Mouse (Mus musculus) liver, embryonic 15.5 days (tissue): ENCODE results near the gene Chit1. TPM values are rescaled to one million over a fixed set of nuclear protein-coding genes. Genes with fewer than 3 reads are reported as not detected.

ENCODE experiments used
- ATAC-seq: fragments of 200-750 bp; cut with Nextera tagmentation; 2 replicates; pipeline ENCODE4 v1.8.0; 2017; ENCODE audit warnings: moderate number of reproducible peaks, mild to moderate bottlenecking, moderate library complexity; ENCODE audit not compliant: insufficient read depth
- H3K27ac ChIP-seq: fragments of 300-500 bp; sonication (generic); replicated peaks from 2 replicates; pipeline ENCODE4 v1.5.1; 2015; ENCODE audit warnings: mild to moderate bottlenecking, inconsistent platforms
- H3K27me3 ChIP-seq: fragments of 300-500 bp; sonication (generic); 2 replicates; pipeline ENCODE4 v1.6.1; 2015; ENCODE audit warnings: mild to moderate bottlenecking, inconsistent platforms
- H3K36me3 ChIP-seq: fragments of 300-500 bp; sonication (generic); replicated peaks from 2 replicates; pipeline ENCODE4 v1.6.1; 2015; ENCODE audit warnings: moderate library complexity, mild to moderate bottlenecking, inconsistent platforms
- H3K4me1 ChIP-seq: fragments of 300-500 bp; sonication (generic); replicated peaks from 2 replicates; pipeline ENCODE4 v1.6.1; 2015; ENCODE audit warnings: inconsistent platforms
- H3K4me2 ChIP-seq: fragments of 300-500 bp; sonication (generic); 2 replicates; pipeline ENCODE4 v1.6.1; 2015; ENCODE audit warnings: moderate library complexity, mild to moderate bottlenecking, inconsistent platforms
- H3K4me3 ChIP-seq: fragments of 300-500 bp; sonication (generic); replicated peaks from 2 replicates; pipeline ENCODE4 v1.5.1; 2015; ENCODE audit warnings: mild to moderate bottlenecking, inconsistent platforms
- H3K9ac ChIP-seq: fragments of 300-500 bp; sonication (generic); 2 replicates; pipeline ENCODE4 v1.6.1; 2015; ENCODE audit warnings: moderate library complexity, mild to moderate bottlenecking, inconsistent platforms
- H3K9me3 ChIP-seq: fragments of 300-500 bp; sonication (generic); replicated peaks from 2 replicates; pipeline ENCODE4 v1.6.1; 2016; ENCODE audit warnings: inconsistent platforms
- WGBS: fragments of 180-500 bp; shearing (Covaris S2); methylation state at CpG from one replicate; pipeline ENCODE4 v1.1.7; 2015; ENCODE audit warnings: mixed read lengths; ENCODE audit not compliant: insufficient replicate concordance; 5-methylcytosine and 5-hydroxymethylcytosine counted together
- polyA plus RNA-seq: library from polyadenylated mRNA; unstranded; fragments of >200 nt; fragmentation: Nextera tagmentation; extraction: Ambion mirVana; gene quantifications from 2 replicates; pipeline ENCODE4 v1.2.1, GENCODE M21; 2015

Gene Chit1
- polyA plus RNA-seq, 1 experiment from 2014 or later: 0.07 TPM

DNA sequence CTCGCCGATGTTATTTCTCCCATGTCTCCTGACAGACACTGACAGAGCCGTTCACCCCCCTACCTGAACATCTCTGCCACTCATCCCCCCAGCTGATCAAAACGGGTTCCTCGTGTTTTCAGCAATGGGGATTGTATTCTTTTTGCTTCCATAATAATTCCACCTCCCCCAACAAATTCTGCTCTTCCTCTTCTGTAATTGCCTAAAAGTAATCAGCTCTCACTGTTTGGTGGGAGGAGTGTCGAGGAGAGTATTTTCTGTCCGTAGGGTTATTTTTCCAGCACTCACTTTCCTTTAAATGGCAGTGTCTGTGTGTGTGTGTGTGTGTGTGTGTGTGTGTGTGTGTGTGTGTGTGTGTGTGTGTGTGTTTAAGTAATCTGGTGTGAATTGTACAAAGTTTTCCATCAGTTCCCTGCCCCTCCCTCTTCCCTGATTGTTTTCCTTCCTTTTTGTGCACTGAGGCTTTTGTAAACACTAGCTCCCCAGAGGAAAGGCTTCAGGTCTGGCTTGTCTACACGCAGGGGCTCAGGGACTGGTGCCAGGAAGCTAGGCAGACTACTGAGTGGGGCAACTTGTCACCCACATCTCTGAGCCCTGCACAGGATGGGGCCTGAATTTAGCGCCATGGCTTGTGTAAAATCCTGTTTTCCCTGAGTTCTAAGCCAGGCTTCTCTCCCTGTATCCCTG, 31.4 kb upstream of the Chit1 start:
- Histone ChIP-seq H3K9ac (peak overlapping the region; percentile 79), H3K27me3 (no peaks in the 10 kb centered on the region), H3K4me2 (peak overlapping the region; percentile 90), H3K36me3 (peaks cover 33% of the 10 kb centered on the region), H3K27ac (peak overlapping the region; percentile 93), H3K4me1 (peaks cover 85% of the 10 kb centered on the region), H3K4me3 (peak overlapping the region; percentile 84), H3K9me3 (no peaks in the 10 kb centered on the region)
- 5% methylated on average over 9 of the region's 9 CpGs for WGBS
- ATAC-seq: peak; percentile 0; the same call in 1 of the 2 replicates

DNA sequence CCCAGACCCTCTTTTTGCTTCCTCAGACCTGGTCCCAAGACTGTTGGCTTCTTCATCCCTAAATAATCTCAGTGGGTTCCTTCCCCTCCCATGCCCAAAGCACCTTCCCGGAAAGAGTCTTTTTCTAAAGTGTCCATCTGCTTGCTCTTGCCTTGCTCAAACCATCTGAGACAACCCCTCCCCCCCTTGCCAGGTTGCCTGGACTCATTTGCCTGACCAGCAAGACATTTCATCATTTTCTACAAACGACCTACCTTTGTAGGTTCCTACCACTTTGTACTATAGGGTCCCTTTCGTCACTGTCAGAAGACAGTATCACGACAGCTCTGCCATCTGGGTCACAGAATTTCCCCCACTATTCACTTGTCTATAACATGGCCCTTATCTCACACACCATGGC, 30.6 kb upstream of the Chit1 start:
- Histone ChIP-seq H3K9ac (peak overlapping the region; percentile 79), H3K27ac (peak overlapping the region; percentile 93), H3K27me3 (no peaks in the 10 kb centered on the region), H3K9me3 (no peaks in the 10 kb centered on the region), H3K4me1 (peaks cover 85% of the 10 kb centered on the region), H3K4me3 (no peak overlapping the region), H3K4me2 (peak overlapping the region; percentile 90), H3K36me3 (peaks cover 25% of the 10 kb centered on the region)
- WGBS: 45% methylated on average over 4 of the region's 4 CpGs
- ATAC-seq: no peak

DNA sequence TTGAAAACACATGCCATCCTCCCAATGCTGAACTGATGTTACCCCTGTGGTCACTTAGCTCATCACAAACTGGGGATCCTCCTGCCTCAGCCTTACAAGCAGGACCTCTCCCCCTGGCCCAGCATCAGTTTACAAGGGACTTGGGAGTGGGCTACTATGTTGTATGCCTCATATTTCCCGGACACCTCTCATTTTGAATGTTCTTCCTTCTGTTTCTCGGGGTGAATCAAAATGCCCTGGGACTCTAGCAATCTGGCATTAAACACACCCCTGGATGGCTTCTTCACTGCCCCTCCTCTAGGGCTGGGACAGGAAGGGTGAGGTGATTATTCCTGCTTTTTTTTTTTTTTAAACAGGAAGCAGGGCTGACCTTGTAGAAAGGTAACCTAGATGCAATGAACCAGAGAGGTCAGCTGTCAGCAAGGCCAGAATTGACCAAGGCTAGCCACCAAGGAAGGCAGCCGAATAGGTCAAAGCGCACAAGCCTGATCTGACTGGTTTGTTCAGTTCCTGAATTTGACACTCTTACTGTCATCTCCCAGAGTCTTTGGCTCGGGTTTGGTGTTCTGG, 30.1 kb upstream of the Chit1 start:
- Histone ChIP-seq H3K9me3 (no peaks in the 10 kb centered on the region), H3K27ac (peak overlapping the region; percentile 93), H3K4me2 (peak overlapping the region; percentile 90), H3K36me3 (peaks cover 20% of the 10 kb centered on the region), H3K27me3 (no peaks in the 10 kb centered on the region), H3K4me1 (peaks cover 85% of the 10 kb centered on the region), H3K9ac (peak overlapping the region; percentile 79), H3K4me3 (no peak overlapping the region)
- WGBS: 79% methylated on average over 5 of the region's 5 CpGs
- ATAC-seq: no peak

DNA sequence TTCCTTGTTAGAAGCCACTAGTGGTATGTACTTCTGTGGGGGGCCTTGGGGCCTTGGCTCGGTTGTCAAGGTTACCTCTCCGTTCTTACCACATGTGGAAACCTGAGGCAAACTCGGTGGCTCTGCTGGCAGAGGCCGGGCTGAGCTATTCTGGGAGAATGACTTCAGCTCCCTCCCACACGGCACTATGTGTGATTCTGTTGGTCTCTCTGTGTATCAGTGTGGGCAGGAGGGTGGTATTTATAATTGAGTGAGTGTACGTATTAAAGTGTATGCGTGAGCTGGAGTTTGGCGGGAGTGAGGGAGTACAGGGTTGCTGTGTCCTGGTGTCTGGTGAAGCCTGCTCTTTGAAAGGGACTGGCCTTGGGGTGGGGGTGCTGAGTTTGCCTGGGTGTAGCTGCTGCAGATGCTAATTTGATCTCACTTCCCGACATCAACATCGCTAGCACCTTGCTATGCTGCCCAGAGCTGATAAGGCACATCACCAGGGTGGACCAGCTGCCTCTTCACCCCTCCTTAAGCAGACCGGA, 28.0 kb upstream of the Chit1 start:
- peak overlapping the region; percentile 93 for H3K27ac ChIP-seq
- ATAC-seq: peak; percentile 57
- H3K9ac ChIP-seq: peak overlapping the region; percentile 57
- peak overlapping the region; percentile 3 for H3K4me3 ChIP-seq
- 35% methylated on average over 11 of the region's 11 CpGs for WGBS
- peaks cover 89% of the 10 kb centered on the region for H3K4me1 ChIP-seq
- H3K27me3 ChIP-seq: no peaks in the 10 kb centered on the region
- H3K9me3 ChIP-seq: no peaks in the 10 kb centered on the region
- peak overlapping the region; percentile 60 for H3K4me2 ChIP-seq
- H3K36me3 ChIP-seq: no peaks in the 10 kb centered on the region

DNA sequence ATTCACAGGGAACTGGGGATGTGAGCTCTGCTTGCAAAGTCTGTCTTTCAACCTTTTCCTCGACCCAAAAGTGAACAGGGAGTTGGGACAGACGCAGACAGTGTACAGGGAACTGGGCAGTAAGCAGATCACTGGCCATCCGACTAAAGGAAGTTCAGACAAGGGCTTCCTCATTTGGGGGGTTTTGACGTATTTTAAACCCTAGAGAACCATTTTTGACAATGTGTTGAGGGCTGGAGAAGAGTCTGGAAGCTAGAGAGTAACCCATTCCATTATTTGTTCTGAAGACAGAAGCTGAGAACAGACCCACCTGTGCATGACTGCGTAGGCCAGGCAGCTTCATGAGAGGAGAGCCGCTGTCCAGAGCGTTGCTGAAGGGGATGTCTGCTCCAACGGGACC, 27.4 kb upstream of the Chit1 start:
- no peak for ATAC-seq
- H3K9me3 ChIP-seq: no peaks in the 10 kb centered on the region
- H3K27me3 ChIP-seq: no peaks in the 10 kb centered on the region
- peak overlapping the region; percentile 60 for H3K4me2 ChIP-seq
- peaks cover 95% of the 10 kb centered on the region for H3K4me1 ChIP-seq
- H3K4me3 ChIP-seq: no peak overlapping the region
- H3K36me3 ChIP-seq: no peaks in the 10 kb centered on the region
- peak overlapping the region; percentile 57 for H3K9ac ChIP-seq
- peak overlapping the region; percentile 93 for H3K27ac ChIP-seq
- 62% methylated on average over 8 of the region's 8 CpGs for WGBS

DNA sequence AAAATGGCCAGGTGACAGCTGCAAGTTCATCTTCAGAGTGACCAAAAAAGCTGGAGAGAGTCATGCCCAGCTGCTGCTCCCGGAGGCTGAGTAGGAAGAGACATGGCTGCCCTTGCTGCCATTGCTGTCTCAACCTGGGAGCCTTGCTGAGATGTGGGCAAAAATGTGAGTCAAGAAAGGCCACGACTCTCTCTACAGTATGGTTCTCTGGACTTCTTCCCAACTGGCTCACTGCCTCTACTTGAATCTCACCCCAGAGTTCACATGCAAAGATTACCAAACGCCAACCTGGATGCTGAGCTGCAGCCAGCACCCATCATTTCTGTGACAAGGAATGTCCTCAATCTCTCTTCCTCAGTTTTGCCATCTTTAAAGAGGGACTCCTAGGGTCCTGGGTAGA, 26.9 kb upstream of the Chit1 start:
- Histone ChIP-seq H3K4me3 (no peak overlapping the region), H3K9me3 (no peaks in the 10 kb centered on the region), H3K36me3 (no peaks in the 10 kb centered on the region), H3K4me2 (no peak overlapping the region), H3K4me1 (peaks cover 99% of the 10 kb centered on the region), H3K27me3 (no peaks in the 10 kb centered on the region), H3K27ac (peak overlapping the region; percentile 93), H3K9ac (no peak overlapping the region)
- ATAC-seq: no peak
- 75% methylated on average over 3 of the region's 3 CpGs for WGBS

DNA sequence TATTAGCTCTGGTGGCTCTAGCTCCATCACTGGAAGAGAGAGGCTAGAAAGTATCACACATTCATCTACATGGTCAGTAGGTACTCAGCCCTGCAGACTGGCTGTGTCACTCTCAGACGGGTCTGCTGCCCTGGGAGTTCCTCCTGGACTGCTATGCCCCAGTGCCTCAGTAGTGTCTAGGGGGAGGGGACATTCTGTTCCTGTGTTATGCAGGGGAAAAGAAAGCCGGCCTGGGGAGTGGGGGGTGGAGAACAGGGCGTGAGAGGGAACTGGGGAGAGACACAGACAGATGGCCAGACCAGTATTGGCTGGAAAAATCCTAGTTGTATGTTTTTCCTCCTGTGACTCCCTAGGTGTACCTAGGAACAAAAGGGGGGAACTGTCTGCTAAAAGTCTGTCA, 25.0 kb upstream of the Chit1 start:
- Histone ChIP-seq H3K4me2 (peak overlapping the region; percentile 74), H3K27ac (peak overlapping the region; percentile 93), H3K9ac (peak overlapping the region; percentile 60; the same call in 1 of the 2 replicates), H3K36me3 (no peaks in the 10 kb centered on the region), H3K4me3 (0 out of 2 replicates have a peak overlapping the region, but pooled peaks have one; percentile 42), H3K4me1 (peaks cover 93% of the 10 kb centered on the region), H3K9me3 (no peaks in the 10 kb centered on the region), H3K27me3 (no peaks in the 10 kb centered on the region)
- WGBS: 42% methylated on average over 3 of the region's 3 CpGs
- ATAC-seq: no peak

DNA sequence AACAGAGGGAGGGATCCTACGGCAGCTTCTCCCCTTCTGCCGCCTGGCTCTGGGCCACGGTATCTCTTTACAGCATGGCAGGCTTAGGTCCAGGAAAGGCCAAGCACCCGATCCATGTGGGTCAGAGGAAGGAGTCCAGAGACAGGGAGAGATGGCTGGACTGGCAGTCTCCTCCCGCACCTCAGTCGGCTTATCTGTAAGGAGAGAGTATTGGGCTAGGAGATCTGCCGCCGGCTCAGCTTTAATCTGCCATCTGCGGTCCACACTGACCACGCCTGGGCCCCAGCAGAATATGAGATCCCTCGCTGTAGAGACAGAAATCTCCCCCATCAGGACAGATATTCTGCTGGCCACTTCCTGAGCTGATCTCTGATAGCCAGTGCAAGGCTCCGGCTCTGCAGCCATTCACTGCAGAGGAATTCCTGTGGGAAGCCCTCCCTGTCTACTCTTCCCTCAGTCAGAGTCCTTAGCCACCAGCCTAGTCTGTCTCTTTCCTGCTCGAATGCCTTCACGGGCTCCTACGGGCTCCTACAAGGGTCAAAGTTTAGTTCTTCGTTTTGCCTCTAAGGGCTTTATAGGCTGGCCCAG, 24.1 kb upstream of the Chit1 start:
- H3K27ac ChIP-seq: peak overlapping the region; percentile 93

DNA sequence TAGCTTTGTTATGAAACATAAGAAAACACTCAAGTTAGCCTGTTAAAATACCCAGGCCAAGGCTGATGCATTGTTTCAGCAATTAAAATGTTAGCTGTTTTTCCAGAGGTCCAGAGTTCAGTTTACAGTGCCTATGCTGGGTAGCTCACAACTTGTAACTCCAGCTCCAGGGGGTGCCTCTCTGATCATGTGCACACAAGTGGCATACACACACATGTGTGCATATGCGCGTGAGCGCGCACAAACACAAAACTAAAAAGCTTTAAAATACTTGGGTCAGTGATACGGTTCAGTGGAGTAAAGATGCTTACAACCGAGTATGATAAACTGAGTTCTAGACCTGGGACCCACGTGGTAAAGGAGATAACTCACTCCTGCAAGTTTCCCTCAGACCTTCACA, 22.0 kb upstream of the Chit1 start:
- Histone ChIP-seq H3K4me3 (no peak overlapping the region), H3K9ac (no peak overlapping the region), H3K27ac (peak overlapping the region; percentile 56; the same call in 1 of the 2 replicates), H3K4me1 (peaks cover 92% of the 10 kb centered on the region), H3K27me3 (no peaks in the 10 kb centered on the region), H3K36me3 (no peaks in the 10 kb centered on the region), H3K9me3 (no peaks in the 10 kb centered on the region), H3K4me2 (no peak overlapping the region)
- WGBS: 55% methylated on average over 7 of the region's 7 CpGs
- ATAC-seq: no peak

More for the DNA sequence above, 24.1 kb upstream of the Chit1 start:
- WGBS: 14% methylated on average over 16 of the region's 16 CpGs
- ATAC-seq: peak; percentile 62
- Histone ChIP-seq H3K4me2 (peak overlapping the region; percentile 74), H3K9me3 (no peaks in the 10 kb centered on the region), H3K27me3 (no peaks in the 10 kb centered on the region), H3K4me1 (peaks cover 93% of the 10 kb centered on the region), H3K9ac (peak overlapping the region; percentile 60), H3K36me3 (no peaks in the 10 kb centered on the region), H3K4me3 (peak overlapping the region; percentile 42)

DNA sequence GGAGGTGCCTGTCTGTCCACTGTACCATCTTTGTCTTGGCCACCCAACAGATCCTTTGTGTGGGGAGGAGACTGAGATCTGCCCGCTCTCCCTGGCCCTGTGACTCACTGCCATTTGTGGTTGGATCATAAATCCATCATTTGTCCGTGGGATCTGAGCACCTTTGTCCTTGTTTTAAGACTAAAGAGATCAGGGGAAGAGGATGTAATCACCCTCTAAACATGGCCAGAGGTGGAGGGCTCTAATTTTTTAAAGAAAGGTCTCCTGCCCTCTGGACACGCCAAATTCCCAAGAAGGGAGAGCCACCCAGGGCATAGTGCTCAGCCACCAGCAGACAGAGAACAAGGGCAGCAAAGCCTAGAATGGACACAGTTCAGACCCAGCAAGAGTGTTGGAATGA, 19.2 kb upstream of the Chit1 start:
- H3K9ac ChIP-seq: peak overlapping the region; percentile 44
- no peak overlapping the region for H3K4me3 ChIP-seq
- peak overlapping the region; percentile 80 for H3K4me2 ChIP-seq
- H3K27ac ChIP-seq: peak overlapping the region; percentile 95
- 68% methylated on average over 3 of the region's 3 CpGs for WGBS
- no peaks in the 10 kb centered on the region for H3K36me3 ChIP-seq
- peaks cover 92% of the 10 kb centered on the region for H3K4me1 ChIP-seq
- H3K27me3 ChIP-seq: no peaks in the 10 kb centered on the region
- no peak for ATAC-seq
- H3K9me3 ChIP-seq: no peaks in the 10 kb centered on the region

DNA sequence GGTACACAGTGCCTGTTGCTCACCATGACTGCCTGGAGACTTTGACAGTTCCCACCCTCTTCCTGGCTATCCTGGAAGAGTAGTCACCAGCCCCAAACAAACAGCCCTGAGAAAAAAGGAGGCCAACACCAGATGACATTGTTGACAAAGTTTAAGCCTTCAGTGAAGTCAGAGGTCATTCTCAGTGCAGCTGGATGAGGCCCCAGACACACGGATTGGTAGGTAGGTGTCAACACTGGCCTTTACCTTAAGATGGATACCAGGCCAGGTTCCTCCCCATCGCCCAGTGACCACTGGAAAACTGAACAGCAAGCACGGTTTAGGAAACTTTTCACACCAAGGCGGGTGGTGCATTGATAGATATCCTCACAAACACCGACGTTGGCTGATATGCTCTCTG, 18.7 kb upstream of the Chit1 start:
- ATAC-seq: 0 out of 2 replicates have a peak, but pooled peaks have one; percentile 1
- Histone ChIP-seq H3K4me1 (peaks cover 92% of the 10 kb centered on the region), H3K36me3 (no peaks in the 10 kb centered on the region), H3K27ac (peak overlapping the region; percentile 95), H3K27me3 (no peaks in the 10 kb centered on the region), H3K4me2 (peak overlapping the region; percentile 80), H3K9me3 (no peaks in the 10 kb centered on the region), H3K4me3 (peak overlapping the region; percentile 64), H3K9ac (peak overlapping the region; percentile 44)
- WGBS: 15% methylated on average over 6 of the region's 6 CpGs
